ENCODE assay signal across 22 mouse cellular contexts in the genomic region with DNA sequence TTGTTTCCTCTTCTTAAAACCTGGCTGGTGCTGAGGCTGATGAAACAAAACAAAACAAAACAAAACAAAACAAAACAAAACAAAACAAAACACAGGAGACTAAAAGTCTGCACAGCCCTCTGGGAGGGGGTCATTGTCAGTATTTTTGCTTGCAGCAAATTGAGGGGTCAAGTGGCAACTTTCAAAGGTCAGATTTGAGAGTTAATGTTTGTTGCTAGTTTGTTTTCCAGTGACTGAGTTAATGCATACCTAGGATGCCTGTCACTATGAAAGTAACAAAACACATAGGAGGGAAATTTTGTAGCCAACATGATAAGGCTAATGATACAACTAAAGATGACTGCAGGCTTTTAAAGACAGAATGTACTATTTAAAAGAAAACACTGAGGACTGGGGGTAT. TPM values are rescaled to one million over a fixed set of nuclear protein-coding genes. Genes with fewer than 3 reads are reported as not detected.
DNase-seq lines count a peak whose midpoint lies in the region; ATAC-seq and TF ChIP-seq lines count a peak whose summit lies in the region.
"Had no signal": no experiment of that assay in that cellular context is flagged by ENCODE, and none has a peak within 500 bp of the region (broad histone marks: within the 10 kb centered on the region; RNA-seq: fewer than 3 reads in every experiment).

No protein-coding gene starts in this region.

- TF ChIP-seq CTCF in kidney, adult 2 months (conservative IDR thresholded peaks at IDR 0.05; ENCODE audit: insufficient read depth, insufficient read length, low read depth, low read length): no peak

- no peaks in the 10 kb centered on the region for H3K9me3 ChIP-seq in kidney, embryonic 16.5 days (ENCODE audit: low read length)
- H3K9me3 ChIP-seq in midbrain, embryonic 13.5 days: no peaks in the 10 kb centered on the region
- H3K9me3 ChIP-seq in midbrain, embryonic 15.5 days: no peaks in the 10 kb centered on the region
- H3K9me3 ChIP-seq: G1E had no signal

- peak; percentile 60 for DNase-seq in kidney, adult 2 months
- peak; percentile 67 for DNase-seq in kidney, adult 9 months
- DNase-seq in kidney, postnatal 10 days: no peak
- DNase-seq: adrenal gland, adult 2 months; adrenal gland, adult 8-10 months; adrenal gland, postnatal 10 days; adrenal gland, postnatal 14 days; adrenal gland, postnatal 25 days; adrenal gland, postnatal 36 days; B cell, adult 2 months; cerebellum, adult 11 months; cerebellum, adult 11-12 months; cerebellum, adult 18-20 months had no signal

- no peak overlapping the region for H3K9ac ChIP-seq in kidney, embryonic 16.5 days (replicated peaks; ENCODE audit: low read length)
- H3K9ac ChIP-seq in midbrain, embryonic 13.5 days (replicated peaks): no peak overlapping the region
- H3K9ac ChIP-seq in midbrain, embryonic 15.5 days: no peak overlapping the region

- no peak for TF ChIP-seq POLR2A in kidney, adult 2 months (IDR thresholded peaks at IDR 0.05; ENCODE audit: low read depth, low read length)

- no peak for ATAC-seq in kidney, embryonic 16.5 days (ENCODE audit: low FRiP score, low TSS enrichment)
- ATAC-seq in midbrain, embryonic 13.5 days: no peak
- ATAC-seq in midbrain, embryonic 15.5 days (replicated peaks): no peak
- ATAC-seq: activated CD4-positive, CD25-positive, alpha-beta regulatory T cell, adult 4 months; CD4-positive, CD25-positive, alpha-beta regulatory T cell, adult 4 months; Patski had no signal

- H3K27me3 ChIP-seq in kidney, adult 2 months (replicated peaks; ENCODE audit: control insufficient read depth, insufficient read depth, low read length): peaks cover 1% of the 10 kb centered on the region; the same call in 1 of the 2 replicates
- H3K27me3 ChIP-seq in kidney, embryonic 16.5 days (ENCODE audit: insufficient read depth, low read length): peaks cover 68% of the 10 kb centered on the region
- peaks cover 89% of the 10 kb centered on the region for H3K27me3 ChIP-seq in midbrain, embryonic 13.5 days
- H3K27me3 ChIP-seq in midbrain, embryonic 15.5 days (replicated peaks): peaks cover 78% of the 10 kb centered on the region
- H3K27me3 ChIP-seq: CH12.LX had no signal

- no peaks in the 10 kb centered on the region for H3K4me1 ChIP-seq in kidney, adult 2 months (ENCODE audit: control insufficient read depth, insufficient read depth, low read length)
- H3K4me1 ChIP-seq in kidney, embryonic 16.5 days (ENCODE audit: insufficient read depth, low read length): no peaks in the 10 kb centered on the region
- H3K4me1 ChIP-seq in midbrain, embryonic 13.5 days (replicated peaks): peaks cover 9% of the 10 kb centered on the region
- H3K4me1 ChIP-seq in midbrain, embryonic 15.5 days: peaks cover 2% of the 10 kb centered on the region; the same call in 1 of the 2 replicates

- H3K36me3 ChIP-seq in kidney, adult 2 months (ENCODE audit: control insufficient read depth, insufficient read depth, low read length): no peaks in the 10 kb centered on the region
- no peaks in the 10 kb centered on the region for H3K36me3 ChIP-seq in kidney, embryonic 16.5 days (ENCODE audit: insufficient read depth, low read length)
- H3K36me3 ChIP-seq in midbrain, embryonic 13.5 days: no peaks in the 10 kb centered on the region
- no peaks in the 10 kb centered on the region for H3K36me3 ChIP-seq in midbrain, embryonic 15.5 days (replicated peaks)
- H3K36me3 ChIP-seq: G1E had no signal

- H3K4me2 ChIP-seq in kidney, embryonic 16.5 days (replicated peaks; ENCODE audit: low read depth, low read length): no peak overlapping the region
- H3K4me2 ChIP-seq in midbrain, embryonic 13.5 days (replicated peaks): peak overlapping the region; percentile 28; the same call in 1 of the 2 replicates
- no peak overlapping the region for H3K4me2 ChIP-seq in midbrain, embryonic 15.5 days

- no peak overlapping the region for H3K4me3 ChIP-seq in kidney, adult 2 months (ENCODE audit: insufficient read depth, low read depth, low read length)
- H3K4me3 ChIP-seq in kidney, embryonic 16.5 days (ENCODE audit: low read length): no peak overlapping the region
- H3K4me3 ChIP-seq in midbrain, embryonic 13.5 days (replicated peaks): no peak overlapping the region
- H3K4me3 ChIP-seq in midbrain, embryonic 15.5 days: no peak overlapping the region

- H3K27ac ChIP-seq in kidney, adult 2 months (ENCODE audit: insufficient read depth, low read depth, low read length): no peak overlapping the region
- no peak overlapping the region for H3K27ac ChIP-seq in kidney, embryonic 16.5 days (ENCODE audit: low read length)
- no peak overlapping the region for H3K27ac ChIP-seq in midbrain, embryonic 13.5 days
- no peak overlapping the region for H3K27ac ChIP-seq in midbrain, embryonic 15.5 days

RNA-seq across cellular contexts. Expression of a gene that starts 13.6 kb away (rescaled TPM):
- polyA plus RNA-seq in kidney, adult 2 months (2012; rRNA removed): 0.10 and 3.4 TPM in 2 replicates
- not detected in 2 replicates for polyA plus RNA-seq in kidney, embryonic 16.5 days (2015; fragmentation: Nextera tagmentation; extraction: Ambion mirVana)
- 9.7 and 10.4 TPM in 2 replicates for polyA plus RNA-seq in midbrain, embryonic 13.5 days (2015; fragmentation: Nextera tagmentation; extraction: Ambion mirVana)
- 7.8 and 9.1 TPM in 2 replicates for polyA plus RNA-seq in midbrain, embryonic 15.5 days (2015; fragmentation: Nextera tagmentation; extraction: Ambion mirVana)
- polyA plus RNA-seq: C2C12, G1E, Patski had no signal

RNA-seq across cellular contexts. Expression of a gene that starts 59.0 kb away (rescaled TPM):
- 8.7 and 9.1 TPM in 2 replicates for polyA plus RNA-seq in kidney, adult 2 months (2012; rRNA removed)
- polyA plus RNA-seq in kidney, embryonic 16.5 days (2015; fragmentation: Nextera tagmentation; extraction: Ambion mirVana): 30.7 and 34.3 TPM in 2 replicates
- polyA plus RNA-seq in midbrain, embryonic 13.5 days (2015; fragmentation: Nextera tagmentation; extraction: Ambion mirVana): 33.4 and 39.1 TPM in 2 replicates
- 35.3 and 37.1 TPM in 2 replicates for polyA plus RNA-seq in midbrain, embryonic 15.5 days (2015; fragmentation: Nextera tagmentation; extraction: Ambion mirVana)
